Mouse (Mus musculus) thymus, postnatal 0 days (tissue): ENCODE data around the gene Olfr1084. TPM values are rescaled to one million over a fixed set of nuclear protein-coding genes. Genes with fewer than 3 reads are reported as not detected.
"Not testable (repeated sequence)": the region's sequence is repeated elsewhere in the genome, so short reads cannot be mapped to it uniquely, and the experiment has no call there.

Experiments used
- DNase-seq: peaks from one replicate; pipeline ENCODE4 v3.0.0-alpha.2; 2015; ENCODE audit warnings: low spot score
- polyA plus RNA-seq: library from polyadenylated mRNA; unstranded; fragments of >200 nt; fragmentation: Nextera tagmentation; extraction: Ambion mirVana; gene quantifications from 2 replicates; pipeline ENCODE4 v1.2.1, GENCODE M21; 2015

Olfr1084 gene
- polyA plus RNA-seq: not detected in 2 replicates

DNA sequence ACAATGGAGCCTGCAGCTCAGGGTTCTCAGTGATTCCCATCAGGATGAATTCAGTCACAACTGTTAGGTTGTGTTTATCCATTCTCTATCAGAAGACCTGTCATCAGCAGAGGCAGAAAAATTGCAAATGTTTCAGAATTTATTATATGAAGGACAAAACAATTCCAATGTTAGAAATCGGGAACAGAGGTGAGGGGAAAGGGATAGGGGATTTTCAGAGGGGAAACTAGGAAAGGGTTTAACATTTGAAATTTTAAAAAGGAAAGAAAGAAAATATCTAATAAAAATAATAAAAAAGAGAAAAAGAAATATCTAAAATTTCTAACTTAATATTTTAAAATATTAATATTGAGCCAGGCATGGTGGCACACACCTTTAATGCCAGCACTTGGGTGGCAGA, at the start of gene Olfr1084:
TSS of gene Olfr1084 (minus strand) at position 101 of the 400 bp plus-strand sequence.
- DNase-seq: not testable (repeated sequence)

DNA sequence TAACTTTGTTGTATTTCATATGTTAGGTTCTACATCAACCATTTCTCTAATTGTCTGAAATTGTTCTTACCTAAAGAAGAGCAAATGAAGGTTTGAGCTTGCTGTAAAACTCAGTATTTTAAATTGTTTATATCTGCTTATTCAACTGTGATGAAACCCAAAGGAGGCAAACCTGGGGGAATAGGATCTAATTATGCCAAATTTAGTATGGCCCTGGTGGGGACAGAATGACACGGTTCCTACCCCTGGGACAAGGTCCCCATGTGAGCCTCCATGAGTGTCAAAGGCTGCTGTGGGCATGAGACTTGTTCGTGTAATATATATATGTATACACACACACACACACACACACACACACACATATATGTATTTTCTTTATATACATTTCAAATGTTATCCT, 40.5 kb upstream of the Olfr1084 start, which contains the start of gene Olfr1086:
TSS of gene Olfr1086 (minus strand) at position 101 of the 400 bp plus-strand sequence.
- DNase-seq: no peak

DNA sequence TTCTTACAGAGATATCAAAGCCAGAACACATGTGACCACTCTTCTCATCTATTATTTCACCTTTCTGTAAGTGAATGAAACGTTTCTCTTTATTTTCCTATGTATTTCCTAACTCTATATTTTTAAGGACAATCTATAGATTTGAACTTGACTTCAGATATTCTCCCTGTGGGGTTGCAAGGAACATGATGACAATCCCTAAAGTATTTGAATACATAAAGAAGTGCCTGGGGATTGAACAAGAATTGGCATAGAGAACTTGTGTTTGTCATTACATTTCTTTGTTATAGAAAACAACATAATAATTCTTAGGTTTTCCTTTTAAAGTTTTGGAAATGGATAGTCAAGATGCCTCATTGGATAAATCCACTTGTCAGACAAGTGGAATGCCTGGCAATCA, 22.4 kb upstream of the Olfr1084 start, which contains the start of gene Olfr1085:
TSS of gene Olfr1085 (minus strand) at position 101 of the 400 bp plus-strand sequence.
- DNase-seq: no peak

DNA sequence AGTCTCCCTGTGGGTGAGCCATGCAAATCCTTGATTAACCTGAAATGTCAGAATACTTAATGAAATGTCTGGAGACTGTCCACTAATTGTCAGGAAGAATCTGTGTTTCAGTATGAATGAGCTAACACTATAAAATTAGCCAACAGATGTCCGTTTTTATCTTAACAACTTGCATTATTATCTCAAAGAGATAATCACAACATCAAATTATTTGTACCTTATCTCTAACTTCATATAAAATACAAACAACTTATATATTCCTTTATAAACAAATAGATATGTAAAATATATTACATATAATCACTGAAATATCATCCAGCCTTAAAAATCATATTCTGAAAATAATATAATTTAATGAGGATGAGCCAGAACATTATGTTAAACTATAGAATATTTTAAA, 40.7 kb downstream of the Olfr1084 start, which contains the start of gene Olfr1082:
TSS of gene Olfr1082 (minus strand) at position 101 of the 400 bp plus-strand sequence.
- DNase-seq: not testable (repeated sequence)

Other genes with a start within 250 kb of the Olfr1084 start
- gene Olfr1061, start 225.7 kb downstream of the Olfr1084 start, polyA plus RNA-seq: not detected in 2 replicates
- 0.06 and 0.07 TPM in 2 replicates for gene Olfr1062, start 213.0 kb downstream of the Olfr1084 start, polyA plus RNA-seq
- not detected in 2 replicates for gene Olfr1065, start 189.1 kb downstream of the Olfr1084 start, polyA plus RNA-seq
- gene Olfr1066, start 183.5 kb downstream of the Olfr1084 start, polyA plus RNA-seq: not detected in 2 replicates
- not detected in 2 replicates for gene Olfr228, start 152.3 kb downstream of the Olfr1084 start, polyA plus RNA-seq
- not detected in 2 replicates for gene Olfr1076, start 131.3 kb downstream of the Olfr1084 start, polyA plus RNA-seq
- not detected in 2 replicates for gene Olfr1079, start 97.2 kb downstream of the Olfr1084 start, polyA plus RNA-seq
- gene Olfr1080, start 81.5 kb downstream of the Olfr1084 start, polyA plus RNA-seq: not detected in 2 replicates
- gene Olfr1082, start 40.8 kb downstream of the Olfr1084 start, polyA plus RNA-seq: not detected in 2 replicates
- gene Olfr1085, start 22.3 kb upstream of the Olfr1084 start, polyA plus RNA-seq: not detected in 2 replicates
- gene Olfr1086, start 40.4 kb upstream of the Olfr1084 start, polyA plus RNA-seq: not detected in 2 replicates
- not detected in 2 replicates for gene Olfr1087, start 58.7 kb upstream of the Olfr1084 start, polyA plus RNA-seq
- not detected in 2 replicates for gene Olfr1089, start 94.0 kb upstream of the Olfr1084 start, polyA plus RNA-seq
- not detected in 2 replicates for gene Olfr1090, start 119.3 kb upstream of the Olfr1084 start, polyA plus RNA-seq
- not detected in 2 replicates for gene Olfr1093, start 142.8 kb upstream of the Olfr1084 start, polyA plus RNA-seq
- gene Olfr141, start 170.3 kb upstream of the Olfr1084 start, polyA plus RNA-seq: not detected in 2 replicates
- not detected in 2 replicates for gene Olfr1094, start 184.9 kb upstream of the Olfr1084 start, polyA plus RNA-seq
- gene Olfr1095, start 212.0 kb upstream of the Olfr1084 start, polyA plus RNA-seq: not detected in 2 replicates
- not detected in 2 replicates for gene Gm13723, start 235.1 kb upstream of the Olfr1084 start, polyA plus RNA-seq